Mouse (Mus musculus) erythroblast, embryonic 14.5 days (primary cell): ENCODE measurements around the gene Git2.

Experiments used
- GATA1 ChIP-seq: IDR thresholded peaks from 2 replicates; pipeline ENCODE4 v1.6.1; 2012; ENCODE audit warnings: low read length, inconsistent platforms, mixed read lengths
- TAL1 ChIP-seq: IDR thresholded peaks from 3 replicates; pipeline ENCODE4 v1.6.1; 2012; ENCODE audit warnings: low read length, inconsistent platforms, mixed read lengths

GRCm38 (mm10) chr5:114709357-114709756, 66.0 kb downstream of the Git2 start:
- TF ChIP-seq GATA1 (no peak), TAL1 (no peak)
